In the genomic region with DNA sequence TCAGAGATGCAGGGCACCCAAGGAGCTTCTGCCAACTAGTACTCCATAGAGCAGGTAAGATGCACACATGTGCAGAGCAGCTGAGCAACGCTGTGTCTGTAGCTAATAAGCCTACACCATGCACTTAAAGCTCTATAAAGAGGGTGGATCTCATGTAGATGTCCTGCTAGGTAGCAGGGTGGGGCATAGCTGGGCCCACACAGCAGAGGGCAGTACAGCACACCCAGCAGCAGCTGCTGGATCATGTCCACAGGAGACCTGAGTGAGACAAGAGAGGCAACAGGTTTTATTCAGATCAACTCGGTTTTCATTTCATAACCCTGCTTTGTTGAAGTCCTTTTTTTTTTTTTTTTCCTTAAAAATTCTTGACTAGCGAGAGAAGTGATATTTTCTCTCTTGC, we compare ENCODE assay signal across 10 mouse cellular contexts.
DNase-seq lines count a peak whose midpoint lies in the region; TF ChIP-seq lines count a peak whose summit lies in the region.
"Had no signal": no experiment of that assay in that cellular context is flagged by ENCODE, and none has a peak within 500 bp of the region (broad histone marks: within the 10 kb centered on the region; RNA-seq: fewer than 3 reads in every experiment).

No protein-coding gene starts in this region.

- H3K4me1 ChIP-seq in embryonic facial prominence, embryonic 10.5 days = no peaks in the 10 kb centered on the region

- DNase-seq in gastrocnemius, adult 2 months = no peak
- no peak for DNase-seq in gastrocnemius, adult 18-20 months (ENCODE audit: low spot score)
- DNase-seq in retina, postnatal 1 day = peak; percentile 14
- no peak for DNase-seq in retina, embryonic 14.5 days (ENCODE audit: low spot score)
- DNase-seq in embryonic facial prominence, embryonic 10.5 days (ENCODE audit: low spot score) = peak; percentile 12
- peak; percentile 18 for DNase-seq in lung, postnatal 36 days
- no peak for DNase-seq in right cerebral cortex, postnatal 25 days
- no peak for DNase-seq in layer of hippocampus, postnatal 14 days (ENCODE audit: low spot score in 2 of 2)
- DNase-seq: left cerebral cortex, postnatal 4 days had no signal

- H3K9me3 ChIP-seq in embryonic facial prominence, embryonic 10.5 days = no peaks in the 10 kb centered on the region
- H3K9me3 ChIP-seq: G1E had no signal

- intact Hi-C loops in gastrocnemius, adult 2 months (cut with DNase I) = no loop called here

- peak; percentile 50 for TF ChIP-seq CTCF in gastrocnemius, adult 2 months (IDR thresholded peaks at IDR 0.05)

- no peak overlapping the region for H3K27ac ChIP-seq in gastrocnemius, adult 2 months
- H3K27ac ChIP-seq in embryonic facial prominence, embryonic 10.5 days (replicated peaks) = no peak overlapping the region

- no peaks in the 10 kb centered on the region for H3K36me3 ChIP-seq in embryonic facial prominence, embryonic 10.5 days (replicated peaks)
- H3K36me3 ChIP-seq: G1E had no signal

- no peaks in the 10 kb centered on the region for H3K27me3 ChIP-seq in embryonic facial prominence, embryonic 10.5 days (replicated peaks; ENCODE audit: low read depth, poor library complexity, severe bottlenecking)

- no peak overlapping the region for H3K4me3 ChIP-seq in gastrocnemius, adult 2 months
- H3K4me3 ChIP-seq in embryonic facial prominence, embryonic 10.5 days = no peak overlapping the region

- WGBS in embryonic facial prominence, embryonic 10.5 days = 63% methylated on average over 3 of the region's 3 CpGs

Comparison
In these comparisons a context has a peak if more than half of its experiments do, and no peak if none do; other contexts are left out.
1. DNase-seq: peak in retina, postnatal 1 day (single experiment), embryonic facial prominence, embryonic 10.5 days (single experiment) and lung, postnatal 36 days (single experiment); none in gastrocnemius, adult 2 months (single experiment), gastrocnemius, adult 18-20 months (single experiment), retina, embryonic 14.5 days (single experiment), right cerebral cortex, postnatal 25 days (single experiment) and layer of hippocampus, postnatal 14 days (0 of 2).